Mouse (Mus musculus) heart, embryonic 12.5 days (tissue): ENCODE measurements around the gene Nfic. TPM values are rescaled to one million over a fixed set of nuclear protein-coding genes. Genes with fewer than 3 reads are reported as not detected.
"Not testable (repeated sequence)": the region's sequence is repeated elsewhere in the genome, so short reads cannot be mapped to it uniquely, and the experiment has no call there.

Experiments
- ATAC-seq: fragments of 200-750 bp; cut with Nextera tagmentation; 2 replicates; pipeline ENCODE4 v1.8.0; 2017; ENCODE audit warnings: moderate TSS enrichment, moderate library complexity; ENCODE audit not compliant: insufficient number of reproducible peaks, low FRiP score
- H3K27ac ChIP-seq: fragments of 300-500 bp; sonication (generic); 2 replicates; pipeline ENCODE4 v1.5.1; 2016; ENCODE audit warnings: mild to moderate bottlenecking, moderate library complexity; ENCODE audit not compliant: poor library complexity, severe bottlenecking
- H3K27me3 ChIP-seq: fragments of 300-500 bp; sonication (generic); replicated peaks from 2 replicates; pipeline ENCODE4 v1.6.1; 2016; ENCODE audit warnings: mild to moderate bottlenecking, moderate library complexity
- H3K36me3 ChIP-seq: fragments of 300-500 bp; sonication (generic); 2 replicates; pipeline ENCODE4 v1.6.1; 2016; ENCODE audit warnings: mild to moderate bottlenecking, moderate library complexity
- H3K4me1 ChIP-seq: fragments of 300-500 bp; sonication (generic); replicated peaks from 2 replicates; pipeline ENCODE4 v1.6.1; 2016; ENCODE audit warnings: mild to moderate bottlenecking
- H3K4me2 ChIP-seq: fragments of 300-500 bp; sonication (generic); 2 replicates; pipeline ENCODE4 v1.6.1; 2016; ENCODE audit warnings: mild to moderate bottlenecking, moderate library complexity
- H3K4me3 ChIP-seq: fragments of 300-500 bp; sonication (generic); 2 replicates; pipeline ENCODE4 v1.5.1; 2016; ENCODE audit warnings: mild to moderate bottlenecking
- H3K9ac ChIP-seq: fragments of 300-500 bp; sonication (generic); 2 replicates; pipeline ENCODE4 v1.6.1; 2016; ENCODE audit warnings: mild to moderate bottlenecking, moderate library complexity
- H3K9me3 ChIP-seq: fragments of 300-500 bp; sonication (generic); replicated peaks from 2 replicates; pipeline ENCODE4 v1.6.1; 2016; ENCODE audit warnings: mild to moderate bottlenecking, moderate library complexity
- WGBS: fragments of 180-500 bp; shearing (Covaris S2); methylation state at CpG from one replicate; pipeline ENCODE4 v1.1.7; 2016; 5-methylcytosine and 5-hydroxymethylcytosine counted together
- polyA plus RNA-seq: library from polyadenylated mRNA; unstranded; fragments of >200 nt; fragmentation: Nextera tagmentation; extraction: Ambion mirVana; gene quantifications from 2 replicates; pipeline ENCODE4 v1.2.1, GENCODE M21; 2016

Nfic gene
- polyA plus RNA-seq, 1 experiment from 2014 or later, result 40.7 TPM

DNA sequence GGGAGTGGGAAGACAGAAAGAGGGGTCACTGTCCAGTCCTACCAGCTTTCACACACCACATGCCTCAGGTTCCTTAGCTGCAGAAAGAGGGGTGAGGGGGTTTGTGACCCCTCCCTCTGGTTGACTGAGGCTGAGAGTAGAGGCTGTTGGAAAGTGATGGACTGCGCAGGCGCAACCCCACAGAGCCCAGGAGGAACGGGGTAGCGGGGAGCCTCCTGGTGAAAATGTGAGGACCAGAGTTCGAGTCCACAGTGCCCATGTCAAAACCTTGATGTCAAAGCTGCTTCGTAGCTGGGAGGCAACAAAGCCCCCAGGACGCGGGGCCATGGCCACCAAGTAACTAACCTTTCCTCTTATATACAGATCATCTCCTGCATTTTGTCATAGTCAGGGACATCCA is 2.2 kb upstream of the Nfic start:
- no peak overlapping the region for H3K27ac ChIP-seq
- no peak overlapping the region for H3K4me3 ChIP-seq
- H3K9me3 ChIP-seq, result no peaks in the 10 kb centered on the region
- H3K36me3 ChIP-seq, result no peaks in the 10 kb centered on the region
- H3K9ac ChIP-seq, result no peak overlapping the region
- peaks cover under 1% of the 10 kb centered on the region; the same call in 1 of the 2 replicates for H3K4me1 ChIP-seq
- peaks cover 100% of the 10 kb centered on the region for H3K27me3 ChIP-seq
- H3K4me2 ChIP-seq, result no peak overlapping the region
- ATAC-seq, result no peak
- 80% methylated on average over 8 of the region's 8 CpGs for WGBS

DNA sequence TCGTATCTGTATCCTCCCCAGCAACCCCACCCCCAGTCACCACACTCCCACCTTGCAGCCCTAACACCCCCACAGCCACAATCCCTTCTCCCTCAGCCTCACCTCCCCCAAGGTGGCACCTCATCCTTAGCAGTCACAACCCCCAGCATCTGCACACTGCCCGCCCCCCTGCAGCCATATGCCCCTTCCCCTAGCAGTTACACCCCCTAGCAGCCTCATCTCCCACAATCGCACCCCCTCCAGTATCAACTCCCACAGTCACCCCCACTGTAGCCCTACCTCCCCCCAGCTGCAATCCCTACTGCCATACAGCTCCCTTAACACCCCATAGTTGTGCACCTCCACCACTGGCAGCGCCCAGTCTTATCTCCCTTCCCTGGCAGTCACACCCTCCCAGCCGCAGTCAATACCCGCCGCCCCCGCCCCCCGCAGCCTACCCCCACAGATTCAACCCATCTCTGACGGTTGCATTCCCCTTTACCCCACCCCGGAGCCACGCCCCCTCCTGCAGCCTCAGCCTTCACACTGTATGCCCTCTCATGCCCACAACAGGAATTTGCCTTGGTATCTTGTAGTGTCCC is 1.6 kb upstream of the Nfic start:
- Histone ChIP-seq H3K9me3 (no peaks in the 10 kb centered on the region), H3K4me2 (no peak overlapping the region), H3K9ac (no peak overlapping the region), H3K4me1 (peaks cover 5% of the 10 kb centered on the region; the same call in 1 of the 2 replicates), H3K4me3 (no peak overlapping the region), H3K27ac (no peak overlapping the region), H3K36me3 (no peaks in the 10 kb centered on the region), H3K27me3 (peaks cover 100% of the 10 kb centered on the region)
- ATAC-seq, result no peak
- 35% methylated on average over 12 of the region's 12 CpGs for WGBS

DNA sequence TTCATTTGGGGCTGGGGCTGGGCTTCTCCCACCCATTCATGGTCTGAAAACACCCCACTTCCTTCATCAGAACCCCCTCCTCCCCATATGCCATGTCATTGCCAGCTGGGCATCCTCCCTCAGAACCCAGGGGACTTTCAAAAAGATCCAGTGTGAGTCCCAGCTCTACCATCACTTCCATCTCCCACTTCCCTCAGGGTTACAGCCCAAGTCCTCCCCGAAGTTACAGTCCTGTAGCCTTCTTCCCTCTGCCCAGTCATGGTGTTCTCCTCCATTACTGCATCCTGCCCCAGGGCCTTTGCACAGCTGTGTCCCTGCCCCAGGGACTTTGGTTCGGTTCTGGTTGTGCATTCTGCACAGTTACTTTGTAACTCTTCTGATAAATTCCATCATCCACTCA is 1.3 kb downstream of the Nfic start:
- Histone ChIP-seq H3K9me3 (no peaks in the 10 kb centered on the region), H3K4me2 (no peak overlapping the region), H3K4me1 (0 out of 2 replicates have a peak, but pooled peaks cover 5% of the 10 kb centered on the region), H3K36me3 (no peaks in the 10 kb centered on the region), H3K27me3 (peaks cover 89% of the 10 kb centered on the region), H3K9ac (no peak overlapping the region), H3K27ac (no peak overlapping the region), H3K4me3 (no peak overlapping the region)
- 67% methylated on average over 2 of the region's 2 CpGs for WGBS
- ATAC-seq, result no peak

DNA sequence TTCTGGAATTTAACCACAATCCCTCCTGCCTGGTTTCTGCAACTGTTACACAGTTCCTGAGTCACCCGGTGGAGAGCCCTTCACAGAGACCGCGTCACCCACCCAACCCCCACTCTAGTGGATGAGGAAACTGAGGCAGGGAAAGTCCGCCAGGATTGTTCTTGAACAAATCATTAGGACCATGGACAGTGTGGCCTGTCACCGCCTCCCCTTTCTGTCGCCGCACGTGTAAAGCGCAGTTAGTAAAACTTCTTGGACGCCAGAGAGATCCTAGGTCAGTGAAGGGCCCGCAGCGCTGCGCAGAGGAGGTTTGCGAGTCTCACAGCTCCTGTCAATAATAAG is 2.5 kb downstream of the Nfic start:
- Histone ChIP-seq H3K4me3 (no peak overlapping the region), H3K4me2 (peak overlapping the region; percentile 9; the same call in 1 of the 2 replicates), H3K4me1 (0 out of 2 replicates have a peak, but pooled peaks cover 5% of the 10 kb centered on the region), H3K27me3 (peaks cover 85% of the 10 kb centered on the region), H3K9ac (no peak overlapping the region), H3K9me3 (no peaks in the 10 kb centered on the region), H3K36me3 (no peaks in the 10 kb centered on the region), H3K27ac (no peak overlapping the region)
- ATAC-seq, result no peak
- 3% methylated on average over 14 of the region's 14 CpGs for WGBS

- peaks cover 82% of the 10 kb centered on the region for H3K27me3 ChIP-seq
- 0 out of 2 replicates have a peak, but pooled peaks cover 5% of the 10 kb centered on the region for H3K4me1 ChIP-seq
- H3K4me3 ChIP-seq, result no peak overlapping the region
- H3K36me3 ChIP-seq, result no peaks in the 10 kb centered on the region
- H3K9me3 ChIP-seq, result no peaks in the 10 kb centered on the region
- 8% methylated on average over 36 of the region's 36 CpGs for WGBS
- ATAC-seq, result no peak
- no peak overlapping the region for H3K27ac ChIP-seq
- H3K4me2 ChIP-seq, result peak overlapping the region; percentile 9; the same call in 1 of the 2 replicates
- no peak overlapping the region; the same call in 1 of the 2 replicates for H3K9ac ChIP-seq
These were observed 3.0 kb downstream of the Nfic start for GRCm38 (mm10) chr10:81452237-81452946.

GRCm38 (mm10) chr10:81451365-81451745 is 4.1 kb downstream of the Nfic start:
- ATAC-seq, result no peak
- 41% methylated on average over 6 of the region's 6 CpGs for WGBS

DNA sequence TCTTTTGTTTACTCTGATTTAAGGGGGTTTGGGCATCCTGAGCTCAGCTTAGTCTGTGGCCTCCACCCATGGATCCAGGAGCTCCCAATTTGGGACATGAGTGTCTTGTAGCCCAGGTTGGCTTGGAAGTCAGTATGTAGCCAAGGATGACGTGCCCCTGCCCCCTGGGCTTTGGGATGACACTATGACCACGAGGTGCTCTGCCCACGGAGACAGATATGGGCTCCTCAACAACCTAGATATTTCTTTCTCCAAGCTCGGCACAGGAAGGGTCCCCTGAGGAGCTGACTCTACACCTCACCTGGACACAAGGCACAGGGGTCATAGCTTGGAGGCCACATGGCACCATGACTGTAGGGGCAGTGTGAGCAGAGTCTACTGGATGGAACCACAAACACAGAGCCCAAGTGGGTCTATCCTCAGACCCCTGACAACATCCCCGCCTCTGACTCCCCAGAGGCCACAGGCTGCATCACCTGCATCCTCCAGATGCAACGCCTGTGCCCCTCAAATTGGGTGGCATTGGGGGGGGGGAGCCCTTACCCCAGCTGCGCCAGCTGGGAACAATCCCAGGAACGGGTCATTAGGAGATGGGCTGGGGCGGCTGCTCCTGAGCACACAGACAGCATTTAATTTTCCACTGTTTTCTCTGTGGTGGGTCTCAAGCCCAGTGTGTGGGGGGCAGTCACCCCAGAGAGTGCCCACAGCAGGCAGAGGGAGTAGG is 4.6 kb downstream of the Nfic start:
- H3K9me3 ChIP-seq, result no peaks in the 10 kb centered on the region
- no peak for ATAC-seq
- H3K4me3 ChIP-seq, result no peak overlapping the region
- H3K4me2 ChIP-seq, result no peak overlapping the region
- H3K9ac ChIP-seq, result no peak overlapping the region
- H3K36me3 ChIP-seq, result no peaks in the 10 kb centered on the region
- H3K4me1 ChIP-seq, result 0 out of 2 replicates have a peak, but pooled peaks cover 5% of the 10 kb centered on the region
- 49% methylated on average over 9 of the region's 9 CpGs for WGBS
- no peak overlapping the region for H3K27ac ChIP-seq
- H3K27me3 ChIP-seq, result peaks cover 72% of the 10 kb centered on the region

More at GRCm38 (mm10) chr10:81451365-81451745, 4.1 kb downstream of the Nfic start:
- H3K9me3 ChIP-seq, result no peaks in the 10 kb centered on the region
- no peak overlapping the region for H3K9ac ChIP-seq
- peaks cover 78% of the 10 kb centered on the region for H3K27me3 ChIP-seq
- no peak overlapping the region for H3K27ac ChIP-seq
- no peak overlapping the region for H3K4me2 ChIP-seq
- no peak overlapping the region for H3K4me3 ChIP-seq
- no peaks in the 10 kb centered on the region for H3K36me3 ChIP-seq
- H3K4me1 ChIP-seq, result 0 out of 2 replicates have a peak, but pooled peaks cover 5% of the 10 kb centered on the region

- ATAC-seq, result 0 out of 2 replicates have a peak, but pooled peaks have one; percentile 63
- no peaks in the 10 kb centered on the region for H3K9me3 ChIP-seq
These were observed 5.3 kb downstream of the Nfic start for GRCm38 (mm10) chr10:81450140-81450539.

DNA sequence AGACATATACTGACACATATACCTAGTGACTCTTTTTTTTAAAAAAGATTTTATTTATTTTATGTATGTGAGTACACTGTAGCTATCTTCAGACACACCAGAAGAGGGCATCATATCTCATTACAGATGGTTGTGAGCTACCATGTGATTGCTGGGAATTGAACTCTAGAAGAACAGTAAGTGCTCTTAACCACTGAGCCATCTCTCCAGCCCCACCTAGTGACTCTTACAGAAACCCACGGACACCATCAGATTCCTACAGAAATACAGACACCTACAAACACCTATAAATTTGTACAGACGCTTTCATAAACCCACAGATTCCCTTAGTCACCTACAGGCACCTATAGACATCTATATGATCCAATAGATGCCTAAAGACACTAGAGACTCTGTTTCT is 9.9 kb downstream of the Nfic start:
- not testable (repeated sequence) for H3K9me3 ChIP-seq, H3K4me1 ChIP-seq, H3K4me3 ChIP-seq, H3K36me3 ChIP-seq, H3K27ac ChIP-seq, H3K9ac ChIP-seq, ATAC-seq, H3K4me2 ChIP-seq
- H3K27me3 ChIP-seq, result peaks cover 29% of the 10 kb centered on the region; the same call in 1 of the 2 replicates
- WGBS, result 35% methylated on average over 2 of the region's 2 CpGs

More at GRCm38 (mm10) chr10:81450140-81450539, 5.3 kb downstream of the Nfic start:
- H3K4me2 ChIP-seq, result no peak overlapping the region
- H3K9ac ChIP-seq, result no peak overlapping the region
- 0 out of 2 replicates have a peak, but pooled peaks cover 5% of the 10 kb centered on the region for H3K4me1 ChIP-seq
- H3K27ac ChIP-seq, result no peak overlapping the region
- WGBS, result 3% methylated on average over 7 of the region's 7 CpGs
- H3K27me3 ChIP-seq, result peaks cover 66% of the 10 kb centered on the region
- H3K36me3 ChIP-seq, result no peaks in the 10 kb centered on the region
- H3K4me3 ChIP-seq, result no peak overlapping the region

- peaks cover 17% of the 10 kb centered on the region; the same call in 1 of the 2 replicates for H3K27me3 ChIP-seq
- H3K36me3 ChIP-seq, result no peaks in the 10 kb centered on the region
- H3K4me3 ChIP-seq, result no peak overlapping the region
- H3K4me2 ChIP-seq, result no peak overlapping the region
- no peak for ATAC-seq
- no peak overlapping the region for H3K9ac ChIP-seq
- H3K4me1 ChIP-seq, result no peaks in the 10 kb centered on the region
- no peaks in the 10 kb centered on the region for H3K9me3 ChIP-seq
- H3K27ac ChIP-seq, result no peak overlapping the region
These were observed 14.4 kb downstream of the Nfic start for GRCm38 (mm10) chr10:81441019-81441418.

- WGBS, result 79% methylated on average over 3 of the region's 3 CpGs
- Histone ChIP-seq H3K4me1 (peaks cover 19% of the 10 kb centered on the region; the same call in 1 of the 2 replicates), H3K27me3 (peaks cover 15% of the 10 kb centered on the region; the same call in 1 of the 2 replicates), H3K27ac (no peak overlapping the region), H3K9ac (no peak overlapping the region), H3K36me3 (no peaks in the 10 kb centered on the region), H3K4me2 (no peak overlapping the region), H3K4me3 (no peak overlapping the region), H3K9me3 (no peaks in the 10 kb centered on the region)
- ATAC-seq, result no peak
These were observed 20.0 kb downstream of the Nfic start for GRCm38 (mm10) chr10:81435436-81435835.
